Mouse (Mus musculus): ENCODE results near the gene Ric8b.
A peak's percentile ranks its signal among the peaks of the same experiment; 100 is the strongest.

Ric8b gene

DNA sequence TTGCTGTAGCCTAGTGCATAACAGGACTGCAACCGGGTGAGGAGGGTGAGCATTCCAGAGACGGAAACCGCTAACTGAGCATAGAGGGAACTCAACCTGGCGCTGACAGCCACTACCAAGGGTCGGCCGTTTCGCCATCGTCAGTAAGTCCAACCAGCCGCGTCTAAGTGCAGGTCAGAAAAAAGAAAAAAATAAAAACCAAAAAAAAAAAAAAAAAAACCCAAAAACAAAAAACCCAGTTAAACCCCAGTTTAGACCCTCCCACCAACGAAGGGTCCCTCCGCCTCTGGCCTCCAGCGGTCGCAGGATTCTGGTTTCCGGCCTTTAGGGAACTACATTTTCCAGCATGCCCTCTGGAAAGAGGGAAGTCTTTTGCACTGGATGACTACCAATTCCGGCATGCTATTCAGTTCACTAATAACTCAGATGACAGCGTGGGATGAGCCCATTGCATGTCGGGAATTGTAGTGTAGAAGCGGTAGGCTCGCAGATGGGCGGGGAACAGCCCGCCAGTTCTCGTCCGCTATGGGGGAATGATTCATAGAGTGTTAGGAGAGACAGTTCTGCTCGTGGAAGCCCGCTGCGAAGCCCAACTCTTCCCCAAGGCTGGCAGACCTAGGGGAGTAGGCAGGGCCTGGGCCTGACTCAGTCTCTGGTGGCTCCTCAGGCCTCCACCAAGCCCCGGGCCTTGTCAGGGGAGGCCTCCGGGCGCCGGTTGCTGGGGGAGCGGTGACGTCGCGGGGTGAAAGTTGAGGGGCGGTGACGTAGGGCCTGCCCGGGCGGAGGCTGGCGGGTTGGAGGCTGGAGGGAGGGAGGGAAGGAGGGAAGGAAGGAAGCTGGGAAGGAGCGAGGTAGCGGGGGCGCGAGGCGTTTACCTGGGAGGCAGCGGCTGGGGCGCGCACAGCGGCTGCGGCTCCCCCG, at the start of gene Ric8b:
Gene Ric8b, plus strand, starts transcription at position 807 of the 921 bp plus-strand sequence.
- DNase-seq (ENCODE audit: low read depth, low spot score): peak; percentile 99

DNA sequence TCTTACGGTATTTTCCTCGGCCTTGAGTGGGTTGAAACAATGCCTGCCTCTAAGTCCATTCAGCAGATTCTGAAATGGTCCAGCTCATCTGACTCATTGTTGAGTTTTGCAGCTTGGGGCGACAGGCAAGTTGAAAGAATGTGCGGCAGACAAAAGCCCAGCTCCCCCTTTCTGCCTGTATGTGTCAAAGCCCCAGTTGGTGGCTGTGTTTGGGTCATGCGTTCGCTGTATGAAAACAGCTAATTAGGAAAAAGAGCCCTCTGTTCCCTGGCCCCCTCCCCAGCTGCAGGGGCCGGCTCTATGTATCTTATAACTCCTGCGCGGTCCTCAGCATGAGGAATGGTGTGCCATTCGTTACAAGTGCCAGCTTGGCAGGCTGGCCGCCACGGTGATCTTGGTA, 46.1 kb upstream of the Ric8b start:
- DNase-seq (ENCODE audit: low read depth, low spot score): no peak

DNA sequence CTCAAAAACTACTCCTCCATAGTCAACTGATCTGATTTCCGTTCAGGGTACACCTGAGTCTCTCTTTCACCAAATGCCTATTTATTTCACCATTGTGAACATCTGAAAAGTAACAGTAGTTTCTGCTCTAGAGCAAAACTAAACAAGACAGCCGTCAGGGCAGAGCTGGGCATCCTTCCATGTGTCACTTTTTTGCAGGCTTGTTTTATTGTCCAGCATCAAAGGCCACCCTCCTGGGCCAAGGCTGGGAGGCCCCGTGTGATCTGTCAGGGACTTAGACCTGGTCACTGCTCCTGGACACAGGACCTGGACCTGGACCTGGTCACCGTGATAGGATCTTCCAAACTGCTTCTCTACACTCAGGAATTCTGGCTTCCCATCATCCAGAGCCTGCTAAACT, 45.5 kb upstream of the Ric8b start:
- no peak for DNase-seq (ENCODE audit: low read depth, low spot score)

DNA sequence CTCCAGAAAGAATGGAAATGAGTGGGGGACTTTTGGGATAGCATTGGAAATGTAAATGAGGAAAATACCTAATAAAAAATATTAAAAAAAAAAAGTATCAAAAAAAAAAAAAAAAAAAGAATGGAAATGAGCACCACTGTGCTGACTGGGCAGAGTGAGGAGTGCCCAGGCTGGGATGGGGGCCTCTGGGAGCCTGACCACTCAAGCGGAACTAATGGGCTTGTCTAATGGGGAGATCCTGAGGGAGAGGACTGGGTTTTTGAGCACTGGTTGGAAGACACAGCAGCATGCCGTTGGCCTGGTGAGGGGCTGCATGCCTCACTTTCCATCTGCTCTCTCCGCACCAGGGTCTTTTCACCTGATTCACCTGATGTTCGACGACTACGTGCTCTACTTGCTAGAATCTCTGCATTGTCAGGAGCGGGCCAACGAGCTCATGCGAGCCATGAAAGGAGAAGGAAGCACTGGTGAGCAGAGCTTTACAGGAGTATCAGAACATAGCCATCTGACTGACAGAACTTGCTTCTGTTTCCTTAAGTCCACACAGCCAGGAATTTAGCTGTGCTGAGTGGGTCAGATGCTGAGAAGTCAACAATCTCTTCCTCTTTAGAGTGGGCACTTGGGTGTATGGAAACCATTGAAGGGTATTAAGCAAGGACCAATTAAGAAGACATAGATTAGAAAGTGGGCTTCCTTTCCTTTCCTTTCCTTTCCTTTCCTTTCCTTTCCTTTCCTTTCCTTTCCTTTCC, 37.4 kb upstream of the Ric8b start:
- DNase-seq (ENCODE audit: low read depth, low spot score): no peak

DNA sequence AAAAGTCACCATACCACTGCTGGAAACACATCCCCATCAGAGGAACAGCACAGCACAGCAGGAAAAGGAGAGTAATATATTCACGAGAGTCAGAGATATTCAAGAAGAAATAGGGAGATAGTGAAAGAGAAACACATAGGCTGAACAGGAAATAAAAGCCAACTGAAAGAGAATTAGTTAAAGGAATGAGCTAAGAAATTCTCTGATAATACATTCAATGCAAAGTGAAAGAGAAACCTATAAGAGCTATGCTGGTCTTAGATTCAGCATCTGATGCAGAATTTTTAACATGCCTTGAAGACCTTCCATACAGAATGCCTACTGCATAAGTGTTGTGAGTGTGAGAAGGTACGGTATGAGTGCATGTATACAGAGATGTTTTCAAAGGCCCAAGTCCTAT, 34.9 kb upstream of the Ric8b start:
- DNase-seq (ENCODE audit: low read depth, low spot score): no peak

DNA sequence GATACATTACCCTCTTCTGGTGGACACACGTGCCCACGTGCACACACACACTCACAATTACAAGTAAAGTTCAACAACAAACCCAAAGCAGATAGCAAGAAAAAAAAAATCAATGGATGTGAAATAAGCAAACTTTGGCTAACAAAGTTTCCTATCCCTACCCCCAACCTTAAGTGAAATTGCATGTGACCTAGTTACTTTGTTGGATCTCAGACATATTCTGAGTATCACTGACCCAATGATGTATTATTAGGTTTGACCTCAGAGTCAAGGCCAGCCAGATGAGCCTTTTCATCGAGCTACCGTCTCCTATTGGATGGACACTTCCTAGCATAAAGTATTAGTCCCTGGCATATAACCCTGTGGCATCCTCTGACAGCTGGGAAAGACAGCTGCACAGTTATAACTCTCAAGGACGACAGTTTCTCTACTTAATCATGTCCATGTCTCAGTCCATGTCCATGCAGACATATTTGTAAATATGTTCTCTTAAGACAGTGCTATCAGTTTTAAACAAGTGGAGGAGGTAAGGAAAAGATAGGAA, 32.0 kb upstream of the Ric8b start:
- no peak for DNase-seq (ENCODE audit: low read depth, low spot score)

DNA sequence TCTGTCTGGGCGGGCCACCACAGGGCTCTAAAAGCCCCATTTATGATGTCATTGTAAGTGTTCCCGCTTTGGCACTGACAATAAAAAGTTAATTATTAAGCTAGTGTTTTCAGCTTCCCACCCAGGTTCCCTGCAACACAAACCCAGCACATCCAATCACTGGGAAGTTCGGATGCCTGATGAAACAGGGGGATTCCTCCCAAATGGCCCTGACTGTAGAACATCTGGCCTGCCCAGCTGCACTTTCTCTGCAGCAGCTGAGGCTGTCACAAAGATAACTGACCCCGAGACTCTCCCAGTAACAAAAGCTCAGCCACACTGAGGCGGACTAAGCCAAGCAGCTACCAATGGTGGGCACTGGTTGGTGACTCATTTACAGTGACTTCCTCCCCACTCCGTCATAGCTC, 31.2 kb upstream of the Ric8b start:
- peak; percentile 50 for DNase-seq (ENCODE audit: low read depth, low spot score)

DNA sequence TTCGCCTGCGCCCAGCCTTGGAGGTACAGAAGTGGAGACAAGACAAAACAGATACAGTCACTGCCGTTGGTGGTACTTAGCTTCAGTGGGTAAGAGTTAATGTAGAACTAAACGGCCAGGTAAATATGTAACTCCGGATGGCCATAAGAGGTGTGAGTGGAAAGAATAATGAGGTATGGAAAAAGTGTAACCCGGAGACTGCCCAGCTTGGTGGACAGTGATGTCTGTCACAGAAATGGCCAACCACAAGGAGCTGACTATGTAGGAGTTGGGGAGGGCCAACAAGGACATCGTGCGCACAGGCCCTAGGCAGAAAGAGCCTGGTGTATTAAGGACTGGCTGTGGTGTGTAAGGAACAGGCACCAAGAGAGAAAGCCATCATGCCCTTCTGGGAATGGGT, 30.6 kb upstream of the Ric8b start:
- peak; percentile 14 for DNase-seq (ENCODE audit: low read depth, low spot score)

DNA sequence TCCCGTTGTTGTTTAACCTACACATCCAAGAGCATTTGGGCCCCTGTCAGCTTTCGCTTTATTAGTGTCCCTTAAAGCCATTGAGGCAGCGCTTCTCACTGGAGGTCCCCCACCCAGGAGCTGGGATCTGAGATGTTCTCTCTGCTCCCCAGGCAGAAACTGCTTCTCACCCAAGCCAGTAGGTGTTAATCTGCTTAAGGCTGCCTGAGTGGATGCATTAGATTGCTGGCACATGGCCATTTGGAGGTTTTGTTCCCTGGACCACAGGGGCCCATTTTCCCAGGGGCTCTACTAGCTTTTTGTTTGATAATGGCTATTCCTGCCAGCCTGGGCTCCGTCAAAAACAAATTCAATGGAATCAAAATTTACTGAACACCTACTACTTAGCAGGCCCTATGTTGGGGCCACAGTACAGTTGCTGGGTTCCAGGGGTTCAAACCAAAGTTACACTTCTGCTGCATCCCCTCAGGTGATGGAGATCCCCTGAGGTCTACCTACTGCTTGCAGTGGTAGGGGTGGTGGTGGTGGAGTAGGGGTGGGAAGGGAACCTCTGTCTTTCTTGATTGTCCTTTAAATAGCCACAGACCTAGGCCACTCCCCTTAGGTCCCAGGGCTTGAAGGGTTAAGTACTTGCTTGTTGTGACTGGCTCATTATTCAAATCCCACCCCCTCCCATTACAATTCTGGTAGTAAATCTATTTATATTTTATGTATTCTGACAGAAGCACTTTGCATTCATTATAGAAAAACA, 28.1 kb upstream of the Ric8b start:
- no peak for DNase-seq (ENCODE audit: low read depth, low spot score)

DNA sequence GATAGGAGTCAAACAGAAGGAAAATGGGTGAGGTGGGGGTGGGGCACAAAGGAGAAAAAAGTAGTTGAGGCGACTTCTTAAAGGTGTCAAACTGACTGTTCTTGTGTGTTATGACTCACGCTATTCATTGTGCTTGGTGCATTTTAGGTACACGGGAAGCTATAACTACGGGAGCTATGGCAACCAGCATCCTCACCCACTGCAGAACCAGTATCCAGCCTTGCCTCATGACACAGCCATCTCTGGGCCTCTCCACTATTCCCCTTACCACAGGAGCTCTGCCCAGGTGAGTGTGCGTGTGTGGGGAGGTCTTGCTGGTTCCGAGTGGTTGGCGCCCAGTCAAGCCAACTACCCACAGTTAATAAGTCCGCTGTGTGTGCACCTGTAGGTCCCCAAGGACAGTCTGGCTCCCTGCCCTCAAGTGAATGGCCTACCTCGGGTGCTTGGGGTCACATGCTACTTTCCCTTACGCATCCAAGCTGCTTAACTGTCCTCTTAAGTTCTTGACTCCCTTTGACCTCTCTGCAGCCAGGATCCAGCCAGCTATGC, 21.5 kb upstream of the Ric8b start:
- no peak for DNase-seq (ENCODE audit: low read depth, low spot score)

DNA sequence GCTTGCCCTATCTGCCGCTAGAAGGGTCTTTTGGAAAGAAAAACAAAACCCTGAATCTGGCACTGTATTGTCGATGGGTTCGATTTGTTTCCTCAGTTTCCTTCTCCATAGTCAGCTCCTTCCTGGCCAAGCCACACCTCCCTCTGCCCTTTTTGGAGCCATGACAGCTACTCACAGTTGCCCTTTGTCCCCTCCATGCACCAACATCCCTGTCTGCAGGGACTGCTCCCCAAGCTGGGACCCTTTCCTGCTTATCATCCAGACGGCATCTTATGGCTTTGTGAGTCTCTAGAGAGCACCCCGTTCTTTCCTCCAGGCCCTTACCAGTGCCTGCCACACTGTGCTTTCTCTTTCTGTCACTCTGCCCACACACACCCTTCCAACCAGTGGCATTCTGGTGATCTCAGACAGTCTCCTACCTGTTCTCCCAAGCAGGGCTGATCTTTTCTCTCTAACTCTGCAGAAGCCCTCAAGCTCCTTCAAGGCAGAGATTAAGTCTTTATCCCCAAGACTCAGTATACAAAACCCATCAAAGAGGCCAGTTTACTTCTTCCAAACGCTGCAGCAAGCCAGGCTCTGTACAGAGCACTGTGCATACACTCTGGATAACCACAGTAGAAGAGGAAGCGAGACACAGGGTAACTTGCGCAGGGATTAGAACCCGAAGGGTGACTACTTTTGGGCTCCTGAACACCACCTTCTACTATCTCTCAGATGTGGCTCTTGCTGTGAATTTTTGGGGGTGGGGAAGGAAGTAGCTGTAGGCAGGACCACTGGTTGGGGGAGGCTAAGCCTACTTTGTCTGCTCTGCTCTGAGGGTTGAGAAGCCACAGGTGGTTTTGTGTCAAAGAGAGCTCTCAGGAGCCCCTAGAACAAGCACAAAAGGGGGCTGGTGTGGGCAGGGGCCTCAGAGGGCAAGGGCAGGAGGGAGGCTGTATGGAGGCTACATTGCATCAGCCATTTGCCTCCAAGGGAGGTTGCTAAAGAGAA, 20.2 kb upstream of the Ric8b start:
- DNase-seq (ENCODE audit: low read depth, low spot score): no peak

DNA sequence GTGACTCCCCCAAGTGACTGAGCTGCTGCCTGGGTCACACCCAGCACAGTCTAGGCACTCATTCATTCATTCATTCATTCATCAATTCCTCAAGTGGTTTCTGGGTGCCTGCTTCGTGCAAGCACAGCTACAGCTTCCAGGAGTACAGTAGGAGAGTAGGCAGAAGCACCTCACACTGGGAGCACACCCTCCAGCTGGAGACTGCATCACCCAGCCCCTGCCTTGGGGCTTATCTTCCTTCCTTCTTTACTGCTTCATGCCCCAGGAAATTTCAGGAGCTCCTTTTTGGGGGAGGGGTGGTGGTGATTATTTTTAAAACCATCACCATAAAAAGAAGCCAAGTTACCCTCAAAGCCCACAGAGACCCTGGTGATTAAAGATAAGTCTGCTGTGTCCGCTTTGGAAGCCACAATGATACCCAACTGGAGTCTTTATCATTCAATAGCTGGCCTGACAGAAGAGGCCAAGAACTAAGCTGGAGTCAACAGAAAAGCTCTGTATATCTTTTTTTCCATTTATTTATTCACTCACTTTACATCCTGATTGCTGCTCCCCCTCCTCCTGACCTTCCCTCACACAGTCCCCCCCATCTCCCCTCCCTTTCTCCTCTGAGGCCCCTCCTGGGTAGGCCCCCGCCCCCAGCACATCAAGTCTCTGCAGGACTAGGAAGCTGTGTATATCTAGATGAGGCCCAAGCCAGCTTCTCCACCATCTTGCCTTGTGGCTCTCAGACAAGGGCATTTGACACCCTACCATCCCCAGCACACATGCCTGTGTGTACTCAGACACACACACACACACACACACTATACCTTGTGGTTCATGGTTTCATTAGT, 19.1 kb upstream of the Ric8b start:
- DNase-seq (ENCODE audit: low read depth, low spot score): no peak

DNA sequence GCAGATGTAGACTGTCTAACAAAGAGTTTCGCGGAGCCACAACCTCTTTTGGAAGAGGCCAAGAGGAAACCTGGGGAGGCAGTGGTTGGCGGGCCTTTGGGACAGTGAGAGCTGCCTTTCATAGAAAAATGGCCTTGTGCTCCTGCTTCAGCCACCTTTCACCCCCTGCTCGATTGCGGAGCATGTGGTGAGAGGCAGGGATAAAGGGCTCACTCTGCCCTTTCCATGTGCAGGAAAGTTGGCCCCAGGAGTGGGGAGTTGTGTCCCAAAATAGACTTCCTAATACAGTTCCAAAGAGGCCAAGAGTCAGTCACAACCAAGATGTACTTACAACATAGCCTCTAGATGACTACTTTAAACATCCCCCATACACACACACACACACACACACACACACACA, 15.7 kb upstream of the Ric8b start:
- no peak for DNase-seq (ENCODE audit: low read depth, low spot score)

DNA sequence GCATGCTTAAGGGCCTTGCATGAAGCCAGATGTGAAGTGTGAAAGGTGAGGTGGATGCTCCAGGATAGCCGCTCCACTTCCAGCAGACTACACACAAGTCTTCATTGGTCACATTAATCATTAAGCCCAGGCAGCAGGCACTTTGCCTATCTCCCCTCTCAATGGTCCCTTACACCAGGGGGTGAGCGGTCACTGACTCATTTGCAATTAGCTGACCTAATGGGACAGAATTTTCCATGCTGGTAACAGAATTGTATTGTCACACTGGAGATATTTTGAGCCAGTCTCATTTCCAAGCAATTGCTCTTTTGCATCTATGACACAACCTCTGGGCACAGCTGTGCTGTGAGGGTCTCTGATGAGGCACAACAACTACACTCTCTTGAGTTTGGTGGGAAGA, 15.2 kb upstream of the Ric8b start:
- DNase-seq (ENCODE audit: low read depth, low spot score): no peak

DNA sequence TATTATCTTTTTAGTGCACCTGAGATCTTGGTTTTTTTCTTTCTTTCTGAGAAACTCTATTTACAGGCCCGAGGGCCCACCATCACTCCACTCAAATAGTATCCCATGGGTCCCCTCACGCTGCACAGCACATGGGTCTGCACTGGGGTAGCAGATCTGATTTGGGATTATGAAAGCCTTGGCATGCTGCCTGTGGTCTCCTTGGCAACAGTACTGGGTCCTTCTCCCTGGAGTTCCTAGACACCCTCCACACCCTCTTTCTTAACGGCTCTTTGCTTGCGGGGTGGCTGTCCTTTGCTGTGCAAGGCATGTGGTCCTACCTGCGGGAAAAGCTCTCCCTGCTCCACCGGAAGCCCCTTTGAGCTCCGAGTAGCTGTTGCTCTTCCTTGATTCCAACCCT, 14.1 kb upstream of the Ric8b start:
- no peak for DNase-seq (ENCODE audit: low read depth, low spot score)

DNA sequence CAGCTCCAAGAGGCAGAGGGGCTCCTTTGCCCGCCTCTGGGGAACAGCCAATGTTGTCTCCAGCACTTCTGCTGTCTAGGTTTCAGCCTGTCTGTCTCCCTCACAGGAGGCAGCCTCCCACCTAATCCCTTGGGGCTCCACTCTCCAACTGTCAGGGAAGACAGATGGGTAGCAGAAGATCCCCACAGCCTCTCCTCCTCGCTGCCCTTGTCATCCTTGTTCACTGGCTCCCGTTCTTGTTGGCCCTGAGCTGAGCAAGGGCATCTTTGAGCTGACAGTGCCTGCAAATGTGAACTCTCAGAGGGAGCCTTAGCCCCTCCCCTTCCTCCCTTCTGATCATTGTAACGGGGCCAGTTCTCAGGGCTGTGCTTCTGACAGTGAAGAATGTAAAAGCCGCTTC, 13.7 kb upstream of the Ric8b start:
- DNase-seq (ENCODE audit: low read depth, low spot score): peak; percentile 22

DNA sequence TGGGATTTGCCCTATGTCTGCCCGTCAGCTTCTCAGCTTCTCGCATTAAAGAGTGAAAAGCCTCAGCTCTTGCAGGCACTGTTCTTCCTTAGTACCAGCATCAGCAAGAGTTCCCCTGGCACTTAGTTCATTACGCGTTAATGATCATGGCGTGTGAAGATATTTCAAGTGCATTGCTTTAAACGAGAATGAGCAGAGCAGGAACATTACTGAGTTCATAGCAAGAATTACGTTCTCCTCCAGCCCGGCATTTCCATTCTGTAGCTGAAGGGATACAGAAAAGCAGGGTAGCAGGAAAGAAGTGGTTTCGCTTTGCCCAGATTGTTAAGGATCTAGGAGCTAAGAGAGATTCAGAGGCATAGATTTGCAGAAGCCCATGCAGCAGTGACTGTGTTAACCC, 10.5 kb upstream of the Ric8b start:
- no peak for DNase-seq (ENCODE audit: low read depth, low spot score)

DNA sequence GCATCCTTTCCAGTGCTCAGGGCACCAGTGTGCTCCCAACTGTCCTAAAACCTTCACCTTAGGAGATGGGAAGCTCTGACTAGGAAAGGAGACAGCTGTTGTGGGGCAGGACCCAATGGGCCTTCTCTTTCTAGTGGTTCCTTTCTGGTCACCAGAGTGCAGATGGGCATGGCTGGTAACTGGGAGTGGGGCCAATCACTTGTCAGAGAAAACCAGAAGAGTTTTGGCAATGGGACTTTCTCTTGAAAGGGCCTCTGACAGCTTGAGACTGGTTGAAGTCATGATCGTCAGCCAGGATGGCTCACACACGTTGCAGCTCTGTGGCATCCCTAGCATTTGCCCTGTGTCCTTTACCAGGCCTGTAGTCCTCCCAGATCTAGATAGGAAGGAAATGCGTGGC, 9.4 kb upstream of the Ric8b start:
- no peak for DNase-seq (ENCODE audit: low read depth, low spot score)

DNA sequence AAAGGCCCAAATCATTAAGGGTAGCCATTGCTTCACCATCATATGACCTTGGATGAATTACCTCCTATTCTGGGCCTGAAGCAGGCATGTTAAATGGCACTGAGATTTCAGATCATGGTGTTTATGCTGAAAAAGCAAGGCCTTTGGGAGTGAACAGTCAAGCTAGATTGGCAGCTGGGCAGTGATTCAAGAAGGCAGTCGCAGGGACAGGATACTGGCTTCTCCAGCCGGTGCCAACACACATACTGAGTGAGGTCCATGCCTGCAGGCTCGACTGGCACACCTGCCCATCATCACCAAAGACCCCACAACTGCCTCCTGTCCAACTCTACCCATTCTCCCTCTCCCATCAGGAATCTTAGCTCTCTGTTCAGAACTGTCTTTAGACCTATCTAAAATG, 8.9 kb upstream of the Ric8b start:
- no peak for DNase-seq (ENCODE audit: low read depth, low spot score)
